Mouse (Mus musculus) myocyte (in vitro differentiated cells): ENCODE results near the gene Cep95. TPM values are rescaled to one million over a fixed set of nuclear protein-coding genes. Genes with fewer than 3 reads are reported as not detected.

Source experiments
- H3K27me3 ChIP-seq: one replicate; pipeline ENCODE4 v1.6.1; 2011; ENCODE audit not compliant: control insufficient read depth, insufficient read depth, insufficient read length
- H3K36me3 ChIP-seq: one replicate; pipeline ENCODE4 v1.6.1; 2011; ENCODE audit not compliant: control insufficient read depth, insufficient read depth
- H3K4me2 ChIP-seq: one replicate; pipeline ENCODE4 v1.6.1; 2011; ENCODE audit warnings: low read depth, control low read depth
- H3K4me3 ChIP-seq: one replicate; pipeline ENCODE4 v1.5.1; 2011; ENCODE audit warnings: mild to moderate bottlenecking, control low read depth, moderate library complexity
- H3K79me2 ChIP-seq: one replicate; pipeline ENCODE4 v1.6.1; 2011; ENCODE audit not compliant: control insufficient read depth, insufficient read depth
- H3ac ChIP-seq: one replicate; pipeline ENCODE4 v1.6.1; 2011; ENCODE audit not compliant: control insufficient read depth, insufficient read length
- CEBPB ChIP-seq: IDR thresholded peaks from 2 replicates; pipeline ENCODE4 v1.6.1; 2011; ENCODE audit warnings: mild to moderate bottlenecking, moderate library complexity; ENCODE audit not compliant: poor library complexity, insufficient read depth, severe bottlenecking
- E2F4 ChIP-seq: IDR thresholded peaks from one replicate; pipeline ENCODE4 v1.6.1; 2011; ENCODE audit warnings: mild to moderate bottlenecking, control low read depth, moderate library complexity; ENCODE audit not compliant: insufficient read depth
- MAX ChIP-seq: IDR thresholded peaks from one replicate; pipeline ENCODE4 v1.6.1; 2011; ENCODE audit warnings: low read depth, mild to moderate bottlenecking, control low read depth
- MYOD1 ChIP-seq, 3 experiments: IDR thresholded peaks; one replicate each; pipeline ENCODE4 v1.6.1; 2011; ENCODE audit warnings: control low read depth in 2 of 3, low read depth in 2 of 3, mild to moderate bottlenecking in 2 of 3, moderate library complexity in 1 of 3; ENCODE audit not compliant: insufficient read length in 2 of 3, control insufficient read depth in 1 of 3
- MYOG ChIP-seq, 3 experiments: IDR thresholded peaks; one replicate each; pipeline ENCODE4 v1.6.1; 2011; ENCODE audit warnings: control low read depth in 2 of 3, low read depth in 2 of 3, mild to moderate bottlenecking in 2 of 3; ENCODE audit not compliant: insufficient read length in 2 of 3, control insufficient read depth in 1 of 3, insufficient read depth in 1 of 3
- POLR2A ChIP-seq: IDR thresholded peaks from one replicate; pipeline ENCODE4 v1.6.1; 2011; ENCODE audit warnings: low read depth, mild to moderate bottlenecking, control low read depth, moderate library complexity; ENCODE audit not compliant: insufficient read length
- POLR2AphosphoS2 ChIP-seq: IDR thresholded peaks from one replicate; pipeline ENCODE4 v1.6.1; 2011; ENCODE audit warnings: low read depth, control low read depth; ENCODE audit not compliant: insufficient read length
- REST ChIP-seq: IDR thresholded peaks from one replicate; pipeline ENCODE4 v1.6.1; 2011; ENCODE audit warnings: mild to moderate bottlenecking, control low read depth, moderate library complexity; ENCODE audit not compliant: insufficient read depth, insufficient read length
- SRF ChIP-seq: IDR thresholded peaks from one replicate; pipeline ENCODE4 v1.6.1; 2011; ENCODE audit warnings: low read depth; ENCODE audit not compliant: control insufficient read depth, insufficient read length
- TCF12 ChIP-seq: IDR thresholded peaks from one replicate; pipeline ENCODE4 v1.6.1; 2011; ENCODE audit warnings: mild to moderate bottlenecking, control low read depth; ENCODE audit not compliant: poor library complexity, insufficient read depth, severe bottlenecking
- TCF3 ChIP-seq: IDR thresholded peaks from one replicate; pipeline ENCODE4 v1.6.1; 2011; ENCODE audit warnings: low read depth, control low read depth; ENCODE audit not compliant: insufficient read length
- USF1 ChIP-seq: IDR thresholded peaks from one replicate; pipeline ENCODE4 v1.6.1; 2011; ENCODE audit warnings: low read depth, mild to moderate bottlenecking, control low read depth, moderate library complexity
- polyA plus RNA-seq: library from polyadenylated mRNA; unstranded; fragments of >200 nt; fragmentation: generic; extraction: Trizol; gene quantifications from one replicate; pipeline ENCODE4 v1.2.1, GENCODE M21; 2012; ENCODE audit warnings: missing spikeins

Cep95 gene
- polyA plus RNA-seq, 1 experiment, result 3.5 TPM

DNA sequence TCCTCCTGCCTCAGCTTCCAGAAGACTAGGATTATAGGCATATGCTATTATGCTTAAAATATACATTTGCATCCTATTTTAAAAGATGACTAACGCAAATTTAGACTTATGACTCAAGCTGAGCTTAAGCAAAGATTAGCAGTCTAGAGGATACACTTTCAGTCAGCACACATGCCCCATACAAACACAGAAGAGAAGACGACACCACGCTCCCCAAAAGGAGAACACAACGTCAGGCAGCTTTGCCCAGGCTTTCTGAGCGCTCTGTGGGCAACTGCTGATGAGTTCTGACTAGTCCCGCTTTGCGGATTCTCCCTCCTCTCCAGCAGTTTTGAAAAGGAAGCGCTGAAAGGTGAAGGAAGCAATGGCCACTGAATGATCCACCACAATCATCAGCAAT, 34.7 kb downstream of the Cep95 start:
- Histone ChIP-seq H3K27me3 (no peaks in the 10 kb centered on the region), H3K4me2 (no peak overlapping the region), H3K4me3 (no peak overlapping the region), H3K36me3 (peaks cover 15% of the 10 kb centered on the region), H3ac (no peak overlapping the region), H3K79me2 (no peaks in the 10 kb centered on the region)
- TF ChIP-seq MAX, result no peak
- TF ChIP-seq MYOD1 (IDR thresholded peaks at IDR 0.05; ENCODE audit: control insufficient read depth in 1 of 3, insufficient read length in 2 of 3, low read depth in 2 of 3), result no peak
- no peak for TF ChIP-seq USF1
- no peak for TF ChIP-seq CEBPB
- no peak for TF ChIP-seq TCF3
- TF ChIP-seq POLR2AphosphoS2, result no peak
- TF ChIP-seq MYOG (IDR thresholded peaks at IDR 0.05; ENCODE audit: control insufficient read depth in 1 of 3, insufficient read depth in 1 of 3, insufficient read length in 2 of 3, low read depth in 2 of 3), result no peak
- no peak for TF ChIP-seq E2F4
- no peak for TF ChIP-seq POLR2A
- no peak for TF ChIP-seq TCF12
- TF ChIP-seq REST, result no peak
- TF ChIP-seq SRF, result no peak

- peaks cover 10% of the 10 kb centered on the region for H3K36me3 ChIP-seq
- TF ChIP-seq SRF (no peak), POLR2AphosphoS2 (no peak), TCF3 (no peak), MAX (no peak), CEBPB (no peak), E2F4 (no peak), TCF12 (no peak), POLR2A (no peak), USF1 (no peak), MYOG (IDR thresholded peaks at IDR 0.05; ENCODE audit: control insufficient read depth in 1 of 3, insufficient read depth in 1 of 3, insufficient read length in 2 of 3, low read depth in 2 of 3) (no peak), REST (no peak), MYOD1 (IDR thresholded peaks at IDR 0.05; ENCODE audit: control insufficient read depth in 1 of 3, insufficient read length in 2 of 3, low read depth in 2 of 3) (no peak)
- no peak overlapping the region for H3ac ChIP-seq
- H3K4me2 ChIP-seq, result no peak overlapping the region
- H3K79me2 ChIP-seq, result no peaks in the 10 kb centered on the region
- no peak overlapping the region for H3K4me3 ChIP-seq
- no peaks in the 10 kb centered on the region for H3K27me3 ChIP-seq
Observed at GRCm38 (mm10) chr11:106824403-106824802, 35.4 kb downstream of the Cep95 start.

DNA sequence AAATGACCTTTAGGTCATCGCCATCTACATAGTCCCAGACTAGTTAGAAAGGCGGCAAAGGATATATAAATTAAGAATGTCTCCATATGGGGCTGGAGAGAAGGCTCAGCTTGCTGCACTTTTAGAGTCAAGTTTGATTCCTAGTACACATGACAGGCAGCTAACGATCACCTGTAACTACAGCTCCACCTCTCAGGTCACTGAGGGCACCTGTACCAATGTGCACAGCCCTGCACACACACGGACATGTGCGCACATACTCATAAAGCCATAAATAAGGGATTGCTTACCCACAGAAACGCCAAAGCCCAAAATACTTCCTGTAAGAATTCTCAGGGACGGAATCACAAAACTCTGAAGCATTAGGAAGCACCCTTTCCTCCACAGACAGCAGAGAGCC, 39.0 kb downstream of the Cep95 start:
- Histone ChIP-seq H3K4me3 (no peak overlapping the region), H3ac (no peak overlapping the region), H3K36me3 (peaks cover 33% of the 10 kb centered on the region), H3K79me2 (no peaks in the 10 kb centered on the region), H3K27me3 (no peaks in the 10 kb centered on the region), H3K4me2 (no peak overlapping the region)
- TF ChIP-seq MYOG (IDR thresholded peaks at IDR 0.05; ENCODE audit: control insufficient read depth in 1 of 3, insufficient read depth in 1 of 3, insufficient read length in 2 of 3, low read depth in 2 of 3) (no peak), SRF (no peak), E2F4 (no peak), POLR2AphosphoS2 (no peak), POLR2A (no peak), USF1 (no peak), TCF12 (no peak), REST (no peak), CEBPB (no peak), MYOD1 (IDR thresholded peaks at IDR 0.05; ENCODE audit: control insufficient read depth in 1 of 3, insufficient read length in 2 of 3, low read depth in 2 of 3) (no peak), TCF3 (no peak), MAX (no peak)

DNA sequence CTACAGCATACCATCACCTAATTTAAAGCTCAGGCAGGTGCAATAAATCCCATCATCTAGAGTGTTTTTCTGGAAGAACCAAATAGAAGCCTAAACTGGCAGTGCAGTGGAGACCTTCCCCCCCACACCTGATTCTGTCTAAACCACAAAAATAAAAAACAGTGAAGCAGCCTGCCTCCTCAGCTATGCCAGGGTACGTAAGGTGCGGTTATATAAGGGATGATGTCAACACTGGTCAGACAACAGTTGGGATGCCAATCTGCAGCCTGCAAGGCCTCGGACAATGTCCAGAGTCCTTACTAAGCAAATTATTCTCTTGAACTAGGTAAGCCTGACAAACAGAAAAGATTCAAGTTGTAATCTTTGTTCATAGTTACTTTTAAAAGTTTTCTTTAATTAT, 53.0 kb downstream of the Cep95 start:
- Histone ChIP-seq H3K4me3 (no peak overlapping the region), H3K27me3 (no peaks in the 10 kb centered on the region), H3K79me2 (no peaks in the 10 kb centered on the region), H3K36me3 (peaks cover 39% of the 10 kb centered on the region), H3K4me2 (no peak overlapping the region), H3ac (no peak overlapping the region)
- TF ChIP-seq REST (no peak), MYOD1 (IDR thresholded peaks at IDR 0.05; ENCODE audit: control insufficient read depth in 1 of 3, insufficient read length in 2 of 3, low read depth in 2 of 3) (no peak), TCF3 (no peak), MAX (no peak), SRF (no peak), POLR2A (no peak), POLR2AphosphoS2 (no peak), TCF12 (no peak), E2F4 (no peak), USF1 (no peak), CEBPB (no peak), MYOG (IDR thresholded peaks at IDR 0.05; ENCODE audit: control insufficient read depth in 1 of 3, insufficient read depth in 1 of 3, insufficient read length in 2 of 3, low read depth in 2 of 3) (no peak)
